Mouse (Mus musculus) testis, adult 2 months (tissue): ENCODE results near the gene Ccdc12.

Experiments used
- CTCF ChIP-seq: fragments of 200-500 bp; IDR thresholded peaks from 2 replicates; pipeline ENCODE4 v1.5.1; 2012; ENCODE audit warnings: low read depth, mild to moderate bottlenecking, inconsistent platforms, low read length, moderate library complexity; ENCODE audit not compliant: control insufficient read depth, insufficient read depth, insufficient replicate concordance
- POLR2A ChIP-seq: fragments of 200-500 bp; IDR thresholded peaks from 2 replicates; pipeline ENCODE4 v1.6.1; 2012; ENCODE audit warnings: low read depth, mild to moderate bottlenecking, inconsistent platforms, low read length, moderate library complexity; ENCODE audit not compliant: control insufficient read depth

- TF ChIP-seq POLR2A (no peak), CTCF (no peak)
Measured at GRCm38 (mm10) chr9:110643787-110644186, 12.5 kb upstream of the Ccdc12 start.
